Mouse (Mus musculus) spleen, adult 2 months (tissue): Measurements from ENCODE around the gene Siglec1.

ENCODE experiments used
- CTCF ChIP-seq: fragments of 200-500 bp; IDR thresholded peaks from 2 replicates; pipeline ENCODE4 v1.5.1; 2011; ENCODE audit warnings: mild to moderate bottlenecking, inconsistent platforms; ENCODE audit not compliant: insufficient read depth, insufficient read length, insufficient replicate concordance; ENCODE audit errors: extremely low read depth
- POLR2A ChIP-seq: fragments of 200-500 bp; IDR thresholded peaks from 2 replicates; pipeline ENCODE4 v1.6.1; 2011; ENCODE audit warnings: low read depth, low read length, inconsistent platforms

- TF ChIP-seq CTCF (no peak), POLR2A (no peak)
These were observed 17.5 kb upstream of the Siglec1 start for GRCm38 (mm10) chr2:131104021-131104420.
